37 mouse cellular contexts compared by ENCODE assay signal in the genomic region with DNA sequence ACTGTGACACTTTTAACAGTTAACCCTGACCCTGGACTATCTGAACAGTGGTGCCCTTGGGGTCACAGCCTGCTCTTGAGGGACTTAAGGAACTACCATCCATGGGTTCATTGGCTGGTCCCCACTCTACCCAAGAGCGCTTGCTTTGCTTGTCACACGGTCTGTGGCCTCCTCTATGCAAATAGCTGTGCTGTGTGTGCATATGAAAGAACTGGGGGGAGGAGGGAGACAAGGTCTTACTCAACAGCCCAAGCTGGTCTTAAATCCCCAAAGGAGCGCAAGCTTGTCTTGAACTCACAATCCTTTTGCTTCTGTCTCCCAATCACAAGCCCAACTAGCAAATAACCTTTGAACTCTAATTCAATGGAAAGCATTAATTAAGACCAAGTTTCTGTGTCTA. TPM values are rescaled to one million over a fixed set of nuclear protein-coding genes. Genes with fewer than 3 reads are reported as not detected.
"Had no signal": no experiment of that assay in that cellular context is flagged by ENCODE, and none has a peak within 500 bp of the region (broad histone marks: within the 10 kb centered on the region; RNA-seq: fewer than 3 reads in every experiment).

No protein-coding gene starts in this region.

- H3K27me3 ChIP-seq: heart, embryonic 12.5 days; hindbrain, embryonic 12.5 days; intestine, embryonic 15.5 days; limb, embryonic 12.5 days; liver, embryonic 13.5 days; liver, embryonic 15.5 days had no signal

- H3K9ac ChIP-seq: heart, embryonic 12.5 days; hindbrain, embryonic 12.5 days; hindbrain, embryonic 14.5 days; intestine, embryonic 15.5 days; limb, embryonic 12.5 days; liver, embryonic 13.5 days; liver, embryonic 15.5 days had no signal

- H3K4me3 ChIP-seq: gastrocnemius, adult 2 months; heart, embryonic 10.5 days; heart, embryonic 12.5 days; hindbrain, embryonic 10.5 days; hindbrain, embryonic 12.5 days; intestine, embryonic 15.5 days; layer of hippocampus, adult 2 months; left cerebral cortex, adult 2 months; limb, embryonic 10.5 days; limb, embryonic 12.5 days; liver, embryonic 13.5 days; liver, embryonic 15.5 days had no signal

- H3K4me1 ChIP-seq: heart, embryonic 10.5 days; hindbrain, embryonic 12.5 days; intestine, embryonic 15.5 days had no signal

- H3K36me3 ChIP-seq: heart, embryonic 10.5 days; heart, embryonic 12.5 days; hindbrain, embryonic 10.5 days; hindbrain, embryonic 12.5 days; intestine, embryonic 15.5 days; limb, embryonic 10.5 days; limb, embryonic 12.5 days; liver, embryonic 13.5 days; liver, embryonic 15.5 days had no signal

- H3K9me3 ChIP-seq: heart, embryonic 10.5 days; heart, embryonic 12.5 days; hindbrain, embryonic 10.5 days; hindbrain, embryonic 12.5 days; intestine, embryonic 15.5 days; limb, embryonic 10.5 days; limb, embryonic 12.5 days; liver, embryonic 13.5 days; liver, embryonic 15.5 days had no signal

- H3K27ac ChIP-seq: gastrocnemius, adult 2 months; heart, embryonic 10.5 days; hindbrain, embryonic 10.5 days; hindbrain, embryonic 12.5 days; hindbrain, embryonic 14.5 days; intestine, embryonic 15.5 days; layer of hippocampus, adult 2 months; left cerebral cortex, adult 2 months; limb, embryonic 10.5 days; limb, embryonic 12.5 days; liver, embryonic 13.5 days; liver, embryonic 15.5 days had no signal

- DNase-seq: gastrocnemius, adult 2 months; gastrocnemius, postnatal 10 days; gastrocnemius, postnatal 25 days; heart, adult 18-20 months; heart, postnatal 10 days; heart, postnatal 4 days; kidney, adult 18-20 months; kidney, adult 8-10 months; kidney, postnatal 10 days; kidney, postnatal 25 days; kidney, postnatal 4 days; liver; liver, embryonic 13.5 days had no signal

RNA-seq across cellular contexts. Expression of a gene that starts 2.6 kb away (rescaled TPM):
- total RNA-seq: gastrocnemius, adult 2 months; gastrocnemius, postnatal 10 days; gastrocnemius, postnatal 25 days; gastrocnemius, postnatal 4 days; granulocyte monocyte progenitor cell, adult 5-6 weeks; heart, adult 18-20 months; heart, adult 8-10 months; heart, postnatal 10 days; heart, postnatal 25 days; heart, postnatal 4 days; layer of hippocampus, adult 2 months; layer of hippocampus, postnatal 10 days; layer of hippocampus, postnatal 25 days; left cerebral cortex, adult 2 months; left cerebral cortex, postnatal 14 days; left cerebral cortex, postnatal 36 days had no signal
- polyA plus RNA-seq: heart, embryonic 10.5 days; heart, embryonic 12.5 days; heart, embryonic 14.5 days; hindbrain, embryonic 12.5 days; hindbrain, embryonic 14.5 days; hindbrain, embryonic 16.5 days; inflammation-experienced regulatory T-cells, adult 6 months; intestine, embryonic 15.5 days; intestine, postnatal 0 days; limb, embryonic 10.5 days; limb, embryonic 12.5 days; liver, embryonic 11.5 days; liver, embryonic 13.5 days; liver, embryonic 15.5 days had no signal
